Mouse (Mus musculus): ENCODE measurements around the gene 5730409E04Rik. TPM values are rescaled to one million over a fixed set of nuclear protein-coding genes. Genes with fewer than 3 reads are reported as not detected.

5730409E04Rik gene
- 19.1 and 20.1 TPM in 2 replicates for polyA plus RNA-seq (2011; ENCODE audit: insufficient read length, low read depth, missing spikeins)

DNA sequence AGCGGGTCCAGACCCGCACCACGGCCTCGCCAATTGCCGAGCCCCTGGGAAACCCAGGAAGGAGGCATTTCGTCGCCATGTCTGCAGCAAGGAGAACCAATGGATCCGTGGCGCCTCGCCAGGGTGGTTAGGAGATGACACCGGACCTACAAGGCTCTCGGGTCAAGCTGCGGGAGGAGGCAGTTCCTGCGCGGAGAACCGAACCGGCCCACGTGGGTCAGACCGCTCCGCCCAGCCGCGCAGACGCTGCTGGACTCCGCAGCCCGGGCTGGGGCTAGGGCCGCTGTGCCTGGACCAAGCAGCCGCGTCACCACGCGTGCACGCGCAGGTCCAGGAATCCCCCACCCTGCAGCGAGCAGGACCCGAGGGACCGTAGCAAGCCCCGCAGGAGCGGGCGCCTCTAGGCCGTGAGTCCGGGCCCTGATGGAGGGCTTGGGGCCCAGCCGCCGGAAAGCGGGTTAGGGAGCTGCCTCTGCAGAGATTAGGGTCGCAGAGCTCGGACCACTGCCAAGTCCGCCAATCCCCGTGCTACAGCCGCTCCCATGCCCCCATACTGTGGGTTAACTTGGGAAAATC, at the start of gene 5730409E04Rik:
5730409E04Rik (plus strand) TSS at position 213 of the 576 bp plus-strand sequence.
- H3K4me3 ChIP-seq (ENCODE audit: insufficient read depth, low read length): peak within 1 kb of the TSS; percentile 51
- H3K4me1 ChIP-seq (ENCODE audit: control insufficient read depth, insufficient read depth, low read length): peaks cover 3% of the 10 kb centered on the region; the same call in 1 of the 2 replicates
- H3K27ac ChIP-seq (ENCODE audit: insufficient read depth, low read length): no peak within 1 kb of the TSS
- TF ChIP-seq POLR2A (IDR thresholded peaks at IDR 0.05; ENCODE audit: low read depth, low read length) (peak; percentile 89), CTCF (IDR thresholded peaks at IDR 0.05; ENCODE audit: borderline replicate concordance, insufficient read depth, low read length) (no peak)

DNA sequence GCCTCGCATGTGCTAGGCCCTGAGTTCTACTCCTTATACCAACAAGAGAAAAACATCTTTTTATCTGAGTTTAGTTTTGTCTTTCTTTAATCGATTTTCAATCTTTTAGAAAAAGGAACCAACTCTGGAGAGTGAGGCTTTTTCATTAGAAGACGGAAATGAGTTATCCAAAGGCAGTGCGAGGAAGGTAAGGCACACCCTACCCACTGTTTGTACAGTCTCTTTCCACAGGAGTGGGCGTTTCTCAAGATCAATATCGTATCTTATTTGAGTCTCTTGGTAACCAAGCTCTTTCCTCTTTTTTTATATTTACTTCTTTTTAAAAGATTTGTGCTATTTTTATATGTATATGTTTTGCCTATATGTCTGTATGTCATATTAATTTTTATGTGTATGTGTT, 45.8 kb upstream of the 5730409E04Rik start:
- H3K4me3 ChIP-seq (ENCODE audit: insufficient read depth, low read length): no peak overlapping the region
- TF ChIP-seq CTCF (IDR thresholded peaks at IDR 0.05; ENCODE audit: borderline replicate concordance, insufficient read depth, low read length) (no peak), POLR2A (IDR thresholded peaks at IDR 0.05; ENCODE audit: low read depth, low read length) (no peak)
- H3K4me1 ChIP-seq (ENCODE audit: control insufficient read depth, insufficient read depth, low read length): no peaks in the 10 kb centered on the region
- no peak overlapping the region for H3K27ac ChIP-seq (ENCODE audit: insufficient read depth, low read length)

DNA sequence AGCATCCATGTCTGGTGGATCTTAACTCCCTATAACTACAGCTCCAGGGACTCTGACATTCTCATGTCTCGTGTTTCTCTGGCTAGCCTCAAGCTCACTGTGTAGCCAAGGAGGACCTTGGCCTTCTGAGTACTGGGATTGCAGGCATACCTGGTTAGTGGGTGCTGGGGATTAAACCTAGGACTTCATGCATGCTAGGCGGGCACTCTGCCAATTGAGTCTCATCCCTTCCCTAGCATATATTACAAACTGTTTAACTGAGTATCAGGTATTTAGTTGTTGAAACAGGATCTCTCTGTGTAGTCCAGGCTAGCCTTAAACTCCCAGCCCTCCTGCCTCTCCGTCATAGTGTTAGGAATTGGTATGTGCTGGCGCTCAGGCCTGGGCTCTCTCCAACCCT, 42.4 kb upstream of the 5730409E04Rik start:
- no peak for TF ChIP-seq CTCF (IDR thresholded peaks at IDR 0.05; ENCODE audit: borderline replicate concordance, insufficient read depth, low read length)
- no peak for TF ChIP-seq POLR2A (IDR thresholded peaks at IDR 0.05; ENCODE audit: low read depth, low read length)
- H3K4me1 ChIP-seq (ENCODE audit: control insufficient read depth, insufficient read depth, low read length): no peaks in the 10 kb centered on the region
- no peak overlapping the region for H3K4me3 ChIP-seq (ENCODE audit: insufficient read depth, low read length)
- no peak overlapping the region for H3K27ac ChIP-seq (ENCODE audit: insufficient read depth, low read length)

DNA sequence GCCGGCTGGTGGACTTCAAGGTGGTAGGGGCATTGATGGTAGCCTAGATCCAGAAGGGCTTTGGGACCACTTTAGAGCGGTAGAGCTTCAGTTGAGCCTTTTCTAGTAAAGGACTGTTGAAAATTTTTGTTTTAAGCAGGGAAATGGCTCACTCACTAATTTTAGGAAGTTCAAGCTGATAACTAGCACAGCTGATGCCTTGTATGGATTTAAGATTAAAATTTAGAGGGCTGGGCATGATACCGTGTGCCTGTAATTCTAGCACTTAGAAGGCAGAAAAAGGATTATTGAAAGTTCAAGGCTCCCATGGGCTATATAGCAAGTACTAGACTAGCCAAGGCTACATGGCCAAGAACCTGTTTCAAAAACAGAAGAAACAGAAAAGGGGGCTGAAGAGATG, 39.8 kb upstream of the 5730409E04Rik start:
- Histone ChIP-seq H3K4me3 (ENCODE audit: insufficient read depth, low read length) (no peak overlapping the region), H3K4me1 (ENCODE audit: control insufficient read depth, insufficient read depth, low read length) (no peaks in the 10 kb centered on the region), H3K27ac (ENCODE audit: insufficient read depth, low read length) (no peak overlapping the region)
- TF ChIP-seq CTCF (IDR thresholded peaks at IDR 0.05; ENCODE audit: borderline replicate concordance, insufficient read depth, low read length) (no peak), POLR2A (IDR thresholded peaks at IDR 0.05; ENCODE audit: low read depth, low read length) (no peak)

DNA sequence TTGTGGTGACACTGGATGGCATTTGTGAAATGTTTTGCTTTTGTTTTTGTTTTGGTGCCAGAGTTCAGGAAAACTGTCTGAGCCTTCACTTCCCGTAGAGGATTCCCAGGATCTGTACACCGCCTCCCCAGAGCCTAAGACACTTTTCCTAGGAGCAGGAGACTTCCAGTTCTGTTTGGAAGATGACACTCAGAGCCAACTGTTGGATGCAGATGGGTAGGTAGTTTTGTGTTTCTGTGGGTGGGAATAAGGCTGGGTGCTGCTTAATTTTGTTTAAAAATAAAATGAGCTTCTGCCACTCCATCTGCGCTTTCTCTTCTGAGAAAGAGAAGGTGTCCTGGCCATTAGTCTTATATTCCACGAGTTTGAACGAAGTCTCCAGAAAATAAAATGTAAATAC, 33.3 kb upstream of the 5730409E04Rik start:
- H3K27ac ChIP-seq (ENCODE audit: insufficient read depth, low read length): no peak overlapping the region
- H3K4me3 ChIP-seq (ENCODE audit: insufficient read depth, low read length): no peak overlapping the region
- TF ChIP-seq POLR2A (IDR thresholded peaks at IDR 0.05; ENCODE audit: low read depth, low read length) (no peak), CTCF (IDR thresholded peaks at IDR 0.05; ENCODE audit: borderline replicate concordance, insufficient read depth, low read length) (no peak)
- H3K4me1 ChIP-seq (ENCODE audit: control insufficient read depth, insufficient read depth, low read length): no peaks in the 10 kb centered on the region

DNA sequence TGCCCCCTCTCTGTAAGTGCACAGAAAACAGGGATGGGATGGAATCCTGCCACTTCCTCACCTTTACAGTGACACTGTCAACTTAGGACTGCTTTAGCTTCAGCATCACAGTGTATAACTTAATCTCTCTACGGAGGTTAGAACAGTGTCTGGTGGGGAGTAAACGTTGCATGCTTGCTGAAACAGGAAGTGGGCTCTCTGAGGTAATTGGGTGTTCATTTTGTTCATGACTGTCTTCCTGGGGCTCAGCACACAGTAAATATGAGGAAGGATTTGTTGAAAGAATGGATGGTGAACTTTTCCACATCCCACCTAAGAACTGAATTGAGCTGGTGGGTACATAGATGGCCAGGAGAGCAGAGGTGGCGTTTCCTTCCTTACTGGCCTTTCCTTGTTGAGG, 31.7 kb upstream of the 5730409E04Rik start:
- Histone ChIP-seq H3K27ac (ENCODE audit: insufficient read depth, low read length) (no peak overlapping the region), H3K4me1 (ENCODE audit: control insufficient read depth, insufficient read depth, low read length) (no peaks in the 10 kb centered on the region), H3K4me3 (ENCODE audit: insufficient read depth, low read length) (no peak overlapping the region)
- TF ChIP-seq POLR2A (IDR thresholded peaks at IDR 0.05; ENCODE audit: low read depth, low read length) (no peak), CTCF (IDR thresholded peaks at IDR 0.05; ENCODE audit: borderline replicate concordance, insufficient read depth, low read length) (no peak)

DNA sequence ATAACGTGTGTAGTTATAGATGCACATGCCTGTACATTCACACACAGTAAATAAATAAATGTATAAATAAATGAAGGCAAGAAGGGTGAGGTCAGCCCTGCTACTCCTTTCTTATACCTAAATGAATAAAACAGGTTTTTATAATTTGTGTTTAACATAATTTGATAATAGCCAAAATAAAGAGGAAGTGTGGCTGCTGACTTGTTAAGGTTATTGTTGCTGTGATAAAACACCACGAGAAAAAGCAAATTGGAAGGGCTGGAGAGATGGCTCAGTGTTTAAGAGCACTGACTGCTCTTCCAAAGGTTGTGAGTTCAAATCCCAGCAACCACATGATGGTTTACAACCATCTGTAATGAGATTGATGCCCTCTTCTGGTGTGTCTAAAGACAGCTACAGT, 30.5 kb upstream of the 5730409E04Rik start:
- H3K4me1 ChIP-seq (ENCODE audit: control insufficient read depth, insufficient read depth, low read length): no peaks in the 10 kb centered on the region
- H3K27ac ChIP-seq (ENCODE audit: insufficient read depth, low read length): no peak overlapping the region
- TF ChIP-seq CTCF (IDR thresholded peaks at IDR 0.05; ENCODE audit: borderline replicate concordance, insufficient read depth, low read length) (no peak), POLR2A (IDR thresholded peaks at IDR 0.05; ENCODE audit: low read depth, low read length) (no peak)
- H3K4me3 ChIP-seq (ENCODE audit: insufficient read depth, low read length): no peak overlapping the region

DNA sequence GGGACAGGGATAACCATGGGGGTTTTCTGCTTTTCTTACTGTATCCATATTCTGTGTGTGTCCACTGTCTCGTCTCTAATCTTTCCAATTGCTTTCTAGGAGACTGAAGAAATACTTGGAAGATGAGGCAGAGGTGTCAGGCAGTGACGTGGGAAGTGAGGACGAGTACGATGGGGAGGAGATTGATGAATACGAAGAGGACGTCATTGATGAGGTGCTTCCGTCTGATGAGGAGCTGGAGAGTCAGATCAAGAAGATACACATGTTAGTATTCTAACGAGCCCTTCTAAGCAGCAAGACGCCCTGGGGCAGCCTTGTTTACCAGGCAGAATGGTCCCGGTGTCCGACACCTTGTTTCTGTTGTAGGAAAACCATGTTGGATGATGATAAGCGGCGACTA, 23.9 kb upstream of the 5730409E04Rik start:
- Histone ChIP-seq H3K27ac (ENCODE audit: insufficient read depth, low read length) (no peak overlapping the region), H3K4me3 (ENCODE audit: insufficient read depth, low read length) (no peak overlapping the region), H3K4me1 (ENCODE audit: control insufficient read depth, insufficient read depth, low read length) (no peaks in the 10 kb centered on the region)
- TF ChIP-seq CTCF (IDR thresholded peaks at IDR 0.05; ENCODE audit: borderline replicate concordance, insufficient read depth, low read length): no peak
- TF ChIP-seq POLR2A (IDR thresholded peaks at IDR 0.05; ENCODE audit: low read depth, low read length): no peak

DNA sequence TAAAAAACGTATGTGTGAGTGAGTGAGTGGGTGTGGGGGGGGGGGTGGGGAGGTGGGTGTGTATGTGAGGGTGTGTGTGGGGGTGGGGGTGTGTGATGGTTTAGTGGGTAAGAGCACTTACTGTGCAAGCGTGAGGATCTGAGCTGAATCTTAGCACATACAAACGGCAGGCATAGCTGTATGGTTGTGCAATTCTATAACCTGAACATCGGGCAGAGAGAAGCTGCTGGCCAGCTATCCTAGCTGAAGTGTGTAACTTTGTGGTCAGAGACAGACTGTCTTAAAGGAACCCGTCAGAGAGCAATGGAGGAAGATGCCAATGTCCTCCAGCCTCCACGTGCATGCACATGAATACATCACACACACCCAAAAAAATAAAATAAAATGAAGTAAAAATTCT, 17.6 kb upstream of the 5730409E04Rik start:
- H3K4me1 ChIP-seq (ENCODE audit: control insufficient read depth, insufficient read depth, low read length): no peaks in the 10 kb centered on the region
- no peak overlapping the region for H3K4me3 ChIP-seq (ENCODE audit: insufficient read depth, low read length)
- TF ChIP-seq POLR2A (IDR thresholded peaks at IDR 0.05; ENCODE audit: low read depth, low read length): no peak
- no peak overlapping the region for H3K27ac ChIP-seq (ENCODE audit: insufficient read depth, low read length)

DNA sequence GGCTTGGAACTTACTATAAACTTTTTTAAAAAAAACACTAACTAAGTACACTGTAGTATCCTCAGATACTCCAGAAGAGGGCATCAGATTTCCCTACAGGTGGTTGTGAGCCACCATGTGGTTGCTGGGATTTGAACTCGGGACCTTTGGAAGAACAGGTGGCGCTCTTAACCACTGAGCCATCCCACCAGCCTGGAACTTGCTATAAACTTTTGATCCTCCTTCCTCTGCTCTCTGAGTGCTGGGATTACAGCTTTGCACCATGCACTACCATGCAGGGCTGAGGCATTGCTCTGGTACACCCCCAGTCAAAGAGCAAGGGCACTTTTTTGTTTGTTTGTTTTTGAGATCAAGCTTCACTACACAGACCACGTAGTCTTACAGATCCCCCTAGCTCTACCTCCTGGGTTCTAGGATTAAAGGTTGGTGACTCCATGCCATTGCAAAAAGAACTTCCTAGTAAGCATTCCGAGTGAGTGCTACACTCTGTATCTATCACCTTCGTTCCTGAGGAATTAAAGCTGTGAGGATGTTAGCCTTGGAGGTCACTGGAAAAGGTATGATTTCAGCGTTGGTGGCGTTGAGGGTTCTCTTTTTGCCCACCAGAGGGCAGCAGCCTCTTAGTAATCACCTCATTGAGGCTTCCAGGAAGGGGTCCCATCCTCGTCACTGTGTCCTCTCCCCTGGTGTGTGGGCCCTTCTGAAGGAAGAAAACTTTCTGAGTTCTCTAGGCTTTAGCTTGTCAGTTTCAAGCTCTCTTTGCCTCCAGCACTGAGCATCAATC, 9.5 kb upstream of the 5730409E04Rik start:
- no peaks in the 10 kb centered on the region for H3K4me1 ChIP-seq (ENCODE audit: control insufficient read depth, insufficient read depth, low read length)
- no peak overlapping the region for H3K4me3 ChIP-seq (ENCODE audit: insufficient read depth, low read length)
- 0 out of 2 replicates have a peak, but pooled peaks have one; percentile 45 for TF ChIP-seq CTCF (IDR thresholded peaks at IDR 0.05; ENCODE audit: borderline replicate concordance, insufficient read depth, low read length)
- no peak for TF ChIP-seq POLR2A (IDR thresholded peaks at IDR 0.05; ENCODE audit: low read depth, low read length)
- no peak overlapping the region for H3K27ac ChIP-seq (ENCODE audit: insufficient read depth, low read length)
